Mouse (Mus musculus): Measurements from ENCODE around the gene Cacna1a. TPM values are rescaled to one million over a fixed set of nuclear protein-coding genes. Genes with fewer than 3 reads are reported as not detected.
"Not testable (repeated sequence)": the region's sequence is repeated elsewhere in the genome, so short reads cannot be mapped to it uniquely, and the experiment has no call there.

The Cacna1a gene
- total RNA-seq, 4 experiments from 2014 or later: 1.3 to 3.6 (median 2.8) TPM

DNA sequence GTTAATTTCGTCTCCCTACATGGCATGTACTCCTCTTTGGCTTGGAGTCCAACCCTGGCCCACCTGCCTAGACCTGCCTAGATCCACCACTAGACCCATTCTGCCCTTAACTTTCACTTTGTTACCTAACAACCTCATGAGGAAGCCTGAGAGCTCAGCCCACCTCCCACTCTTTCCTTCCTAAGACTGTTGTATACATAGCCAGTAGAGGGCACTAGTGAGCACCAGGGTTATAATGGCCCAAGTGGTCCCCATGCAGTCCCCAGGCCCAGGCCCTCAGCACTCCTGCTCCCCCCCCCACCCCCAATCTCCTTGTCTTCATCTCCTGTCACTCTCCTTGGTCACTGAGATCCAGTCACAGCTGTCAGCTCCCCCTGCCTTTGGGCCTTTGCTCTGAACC, 86.2 kb downstream of the Cacna1a start:
- DNase-seq (ENCODE audit: low spot score): no peak

DNA sequence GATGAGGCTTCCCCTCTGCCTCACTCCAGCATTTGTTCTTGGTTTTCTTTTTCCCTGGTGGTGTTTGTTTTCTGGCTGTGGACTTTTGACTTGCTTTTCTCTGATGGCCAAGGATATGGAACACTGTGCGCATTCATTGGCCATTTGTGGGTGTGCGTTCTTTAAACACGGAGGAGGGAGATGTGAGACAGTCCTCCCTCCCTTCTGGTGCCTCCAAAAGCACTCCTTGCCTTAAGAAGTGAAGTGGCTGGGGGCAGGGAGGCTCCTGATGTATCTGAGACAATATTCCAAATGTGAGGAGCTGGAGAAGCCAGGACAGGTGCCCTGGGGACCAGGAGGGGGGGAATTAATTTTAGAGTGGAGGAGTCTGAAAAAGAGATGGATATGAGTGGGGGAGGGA, 89.1 kb downstream of the Cacna1a start:
- no peak for DNase-seq (ENCODE audit: low spot score)

DNA sequence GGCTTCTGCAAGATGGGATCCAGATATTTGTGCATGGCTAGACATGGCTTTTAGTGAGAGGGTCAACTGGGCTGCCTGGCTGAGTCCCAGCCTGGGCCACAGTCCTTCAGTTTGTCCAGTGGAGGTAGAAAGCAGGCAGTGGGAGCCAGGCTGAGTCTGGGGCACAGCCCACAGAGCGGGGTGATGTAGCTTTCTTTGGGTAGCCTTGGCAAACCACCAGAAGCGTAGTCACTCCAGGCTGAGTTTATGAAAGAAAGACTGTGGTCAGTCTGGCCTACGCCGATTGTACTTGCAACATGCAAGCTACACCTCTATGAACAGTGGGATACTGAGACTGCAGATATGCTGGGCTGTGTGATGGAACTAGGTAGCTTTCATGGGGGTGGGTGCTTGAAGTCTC, 94.8 kb downstream of the Cacna1a start:
- no peak for DNase-seq (ENCODE audit: low spot score)

DNA sequence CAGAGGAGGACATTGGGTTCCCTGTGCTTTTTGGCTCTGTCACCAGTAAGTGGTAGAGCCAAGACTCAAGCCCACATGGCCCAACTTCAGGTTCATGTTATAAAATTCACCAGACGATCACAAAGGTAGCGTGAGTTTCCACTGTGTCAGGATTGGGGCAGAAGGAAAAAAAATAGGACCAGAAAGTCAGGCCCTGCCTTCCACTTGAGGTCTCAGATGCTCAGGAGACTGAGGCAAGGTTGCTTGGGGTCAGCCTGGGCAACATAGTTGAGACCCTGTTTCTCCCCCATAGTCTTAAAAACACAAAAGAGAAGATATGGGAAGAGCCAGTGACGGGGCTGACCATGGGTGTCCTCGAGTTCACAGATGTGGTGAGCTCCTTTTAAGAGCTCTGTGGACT, 97.1 kb downstream of the Cacna1a start:
- DNase-seq (ENCODE audit: low spot score): no peak

DNA sequence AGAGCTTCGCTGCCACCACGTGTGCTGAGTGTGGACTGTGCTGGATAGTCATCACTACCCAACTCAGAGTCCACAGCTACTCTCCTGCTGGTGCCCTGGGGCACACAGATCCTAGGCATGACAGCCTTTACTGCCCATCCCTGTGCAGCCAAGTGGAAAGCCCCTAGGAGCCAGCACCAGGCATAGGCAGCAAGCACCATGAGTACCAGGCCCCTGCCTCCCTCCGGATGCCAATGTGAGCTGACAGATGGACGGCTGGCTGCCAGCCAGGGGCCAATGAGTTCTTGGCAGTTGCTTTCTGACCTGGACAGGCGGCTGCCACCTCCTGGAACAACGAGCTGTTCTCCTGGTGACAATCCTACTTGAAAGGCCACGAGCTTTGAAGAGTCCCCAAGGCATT, 97.6 kb downstream of the Cacna1a start:
- peak; percentile 45 for DNase-seq (ENCODE audit: low spot score)

DNA sequence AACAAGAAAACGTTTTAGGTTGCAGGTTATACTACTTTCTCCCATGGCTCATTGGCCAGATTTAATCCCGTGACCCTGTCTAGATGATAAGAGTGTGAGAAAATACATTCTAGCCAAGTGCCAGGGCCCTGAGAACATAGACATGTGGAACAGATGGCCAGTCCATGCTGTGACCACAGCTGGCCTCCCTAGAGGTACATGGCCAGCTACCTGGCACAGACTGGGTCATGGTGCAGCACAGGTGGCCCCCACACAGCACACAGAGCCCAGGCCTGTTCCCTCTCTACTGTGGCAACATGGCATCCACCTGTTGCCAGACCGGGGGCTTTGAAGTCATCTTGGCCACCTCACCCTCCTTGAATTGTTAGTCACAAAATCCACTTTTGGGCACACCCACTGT, 101.0 kb downstream of the Cacna1a start:
- DNase-seq (ENCODE audit: low spot score): no peak

DNA sequence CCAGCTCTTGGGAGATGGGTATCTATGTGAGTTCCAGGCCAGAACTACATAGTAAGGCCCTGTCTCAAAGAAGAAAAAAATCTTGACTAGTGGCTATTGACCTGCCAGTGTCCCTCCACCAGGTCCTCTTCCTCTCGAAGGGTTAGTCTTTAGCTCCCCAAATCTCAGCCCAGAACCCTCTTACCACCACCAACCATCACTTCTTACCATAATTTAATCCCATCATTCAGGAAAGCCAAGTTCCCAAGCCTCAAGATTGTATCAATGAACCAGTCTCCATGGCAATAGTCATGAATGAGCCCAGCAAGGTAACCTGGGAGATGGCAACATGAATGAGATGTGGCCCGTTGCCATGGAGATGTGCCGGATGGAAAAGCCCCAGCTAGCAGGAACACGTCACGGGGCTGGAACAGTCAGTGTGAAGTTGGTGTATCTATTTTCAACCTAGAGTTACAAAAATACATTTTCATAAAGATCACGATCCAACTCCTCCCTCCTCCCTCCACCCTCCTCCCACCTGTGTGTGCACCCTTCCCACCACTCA, 106.4 kb downstream of the Cacna1a start:
- DNase-seq (ENCODE audit: low spot score): no peak

DNA sequence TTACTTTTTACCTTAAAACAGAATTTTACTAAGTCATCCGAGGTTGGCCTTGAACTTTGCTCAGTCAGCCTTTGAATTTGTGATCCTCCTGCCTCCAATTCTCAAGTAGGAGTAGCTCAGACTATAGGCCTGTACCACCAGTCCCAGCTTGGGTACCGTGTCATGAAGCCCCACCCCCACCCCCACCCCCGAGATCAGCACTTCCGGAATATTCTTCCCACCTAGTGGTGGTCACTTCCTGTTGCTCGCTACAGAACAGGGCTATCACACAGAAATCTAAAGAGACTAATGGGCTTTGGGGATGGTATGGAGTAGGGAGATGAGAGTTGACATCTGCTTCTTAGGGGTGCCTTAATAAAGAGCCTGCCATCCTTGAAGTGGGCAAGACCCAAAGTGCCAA, 112.9 kb downstream of the Cacna1a start:
- no peak for DNase-seq (ENCODE audit: low spot score)

DNA sequence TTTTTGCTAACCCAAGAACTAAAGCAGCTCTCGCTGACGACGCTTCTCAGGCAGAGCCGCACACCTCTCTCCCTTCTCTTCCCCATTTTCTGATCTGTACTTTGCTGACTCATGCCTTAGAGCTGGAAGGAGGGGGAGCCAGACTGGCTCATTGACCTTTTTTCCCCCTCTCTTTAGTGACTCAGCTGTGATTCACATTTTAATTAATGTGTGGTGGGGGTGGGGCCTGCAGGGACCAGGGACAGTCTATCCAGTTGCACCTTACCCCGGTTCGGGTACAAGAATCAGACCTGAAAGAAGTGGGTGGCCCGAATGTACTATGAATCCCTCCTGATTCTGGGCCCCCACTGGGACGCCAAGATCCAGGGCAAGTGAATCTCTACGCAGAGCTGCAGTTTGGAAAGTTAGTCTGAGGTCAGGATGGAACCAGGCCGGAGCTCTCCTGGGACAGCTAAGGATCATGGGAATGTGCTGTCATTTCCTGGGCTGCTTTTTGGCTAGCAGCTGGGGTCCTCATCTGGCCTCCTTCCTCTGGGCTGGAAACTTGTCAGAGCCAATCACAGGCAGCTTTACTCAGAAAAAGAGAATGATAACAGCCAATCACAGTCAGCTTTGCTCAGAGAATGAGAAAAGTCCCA, 113.5 kb downstream of the Cacna1a start:
- peak; percentile 78 for DNase-seq (ENCODE audit: low spot score)

DNA sequence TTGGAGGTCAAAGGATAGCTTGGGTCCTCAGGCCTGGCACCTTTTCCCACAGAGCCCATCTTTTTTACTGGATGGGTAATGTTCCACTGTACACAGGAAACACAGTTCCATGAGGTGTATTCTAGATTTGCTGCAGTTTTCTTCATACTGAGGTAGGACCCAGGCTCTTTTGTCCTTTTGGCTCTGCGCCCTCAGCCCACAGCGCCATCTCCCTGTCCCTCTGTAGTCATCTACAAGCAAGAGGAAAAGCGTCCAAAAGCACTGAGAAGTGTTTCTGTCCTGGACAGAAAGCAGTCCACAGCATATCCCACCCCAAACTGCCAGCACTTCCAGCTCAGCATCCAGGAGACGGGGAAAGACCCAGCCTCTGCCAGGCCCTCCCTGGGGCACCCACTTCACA, 114.4 kb downstream of the Cacna1a start:
- no peak for DNase-seq (ENCODE audit: low spot score)

DNA sequence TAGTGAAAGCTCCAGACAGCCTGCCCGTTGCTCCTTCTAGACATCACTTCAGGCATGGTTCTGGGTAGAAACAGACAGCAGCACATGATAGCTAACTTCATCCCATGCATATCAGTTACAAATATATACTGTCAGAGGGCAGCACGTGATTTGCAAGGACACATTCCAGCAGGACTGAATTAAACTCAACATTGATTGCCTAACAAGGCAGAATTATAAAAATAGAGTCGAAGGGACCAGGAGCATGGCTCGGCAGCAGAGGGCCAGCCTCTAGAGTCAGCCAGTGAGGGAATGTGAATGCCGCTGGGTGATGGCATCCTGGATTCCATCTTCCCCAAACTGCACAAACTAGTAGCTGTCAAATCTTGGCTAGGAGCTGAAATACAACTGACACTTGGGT, 119.0 kb downstream of the Cacna1a start:
- no peak for DNase-seq (ENCODE audit: low spot score)

DNA sequence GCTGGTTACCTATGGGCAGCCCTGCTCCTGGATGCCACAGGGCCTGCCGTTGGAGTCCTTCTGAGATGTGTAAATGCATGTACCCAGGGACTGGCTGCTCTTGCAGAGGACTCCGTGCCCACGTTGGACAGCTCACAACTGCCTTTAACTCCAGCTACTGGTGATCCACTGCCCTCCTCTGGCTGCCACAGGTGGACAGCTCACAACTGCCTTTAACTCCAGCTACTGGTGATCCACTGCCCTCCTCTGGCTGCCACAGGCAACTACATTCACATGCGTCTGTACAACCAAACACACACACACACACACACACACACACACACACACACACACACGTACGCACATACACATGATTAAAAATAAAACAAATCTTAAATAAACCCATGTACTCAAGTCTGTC, 121.5 kb downstream of the Cacna1a start:
- not testable (repeated sequence) for DNase-seq (ENCODE audit: low spot score)

DNA sequence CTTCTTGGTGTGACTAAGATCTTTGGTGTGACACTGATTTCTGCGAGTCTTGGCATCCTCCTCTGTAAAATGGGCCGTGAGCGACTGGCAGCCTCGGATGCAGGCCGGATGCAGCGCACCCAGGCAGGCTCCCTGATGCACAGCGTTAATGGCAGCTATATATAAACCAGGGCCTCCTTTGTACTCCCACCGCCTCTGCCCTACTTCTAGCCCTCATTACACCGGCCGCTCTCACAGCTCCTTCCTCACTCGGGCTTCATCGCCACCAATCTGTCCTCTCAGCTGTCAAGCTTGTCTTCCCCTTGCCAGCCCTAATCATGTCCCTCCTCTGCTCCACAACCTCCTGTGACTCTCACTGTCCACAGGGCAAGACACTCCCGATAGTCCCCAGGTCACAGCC, 123.4 kb downstream of the Cacna1a start:
- no peak for DNase-seq (ENCODE audit: low spot score)

DNA sequence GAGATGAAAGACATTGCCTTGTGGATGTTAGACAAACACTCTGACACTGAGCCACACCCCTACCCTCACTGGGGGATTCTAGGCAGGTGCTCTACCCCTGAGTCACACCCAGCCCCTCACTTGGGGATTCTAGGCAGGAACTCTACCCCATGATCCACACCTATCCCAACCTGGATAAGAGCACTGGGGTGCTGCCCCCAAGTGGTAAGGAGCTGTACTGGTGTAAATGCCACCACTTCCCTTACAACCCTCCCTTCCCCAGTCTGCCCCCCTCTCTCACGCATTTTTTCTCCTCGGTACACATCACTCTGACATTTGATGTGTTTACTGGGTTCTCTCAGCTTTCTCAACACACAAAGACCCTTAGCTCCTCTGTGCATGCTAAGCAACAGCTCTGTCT, 125.5 kb downstream of the Cacna1a start:
- no peak for DNase-seq (ENCODE audit: low spot score)

DNA sequence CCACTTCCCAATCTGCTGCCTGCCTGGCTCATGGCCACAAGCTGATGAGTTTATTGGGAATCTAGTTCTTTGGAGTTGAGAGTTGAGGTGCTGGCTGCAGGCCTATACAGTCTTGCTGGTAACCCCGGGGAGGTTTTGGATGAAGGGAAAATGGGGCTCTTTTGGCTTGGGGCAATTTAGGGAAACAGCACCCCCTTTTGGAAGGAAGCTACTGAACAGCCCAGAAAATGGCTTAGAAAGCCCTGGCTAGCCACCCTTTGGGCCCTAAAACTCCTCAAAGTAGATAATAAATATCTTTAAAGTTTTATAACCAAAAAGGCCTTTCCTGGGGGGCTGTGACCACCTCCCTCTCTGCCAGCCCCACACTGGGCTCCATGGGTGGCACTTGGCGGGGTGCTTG, 129.9 kb downstream of the Cacna1a start:
- DNase-seq (ENCODE audit: low spot score): no peak

DNA sequence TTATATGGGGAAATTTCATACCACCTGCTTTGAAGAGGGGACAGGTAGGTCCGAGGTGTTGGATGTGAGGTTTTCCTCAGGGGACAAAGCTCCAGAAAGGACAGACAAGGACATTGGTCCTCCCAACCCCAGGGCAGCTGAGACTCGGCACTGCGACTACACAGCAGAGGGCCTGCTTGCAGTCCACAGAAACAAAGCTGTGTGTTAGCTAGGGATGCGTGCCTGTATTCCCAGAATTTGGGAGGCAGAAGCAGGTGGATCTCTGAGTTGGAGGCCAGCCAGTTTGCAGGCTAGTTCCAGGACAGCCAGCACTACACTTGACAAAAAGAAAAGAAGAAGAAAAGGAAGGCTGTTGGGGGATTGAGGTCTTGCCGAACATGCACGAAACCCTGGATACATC, 130.5 kb downstream of the Cacna1a start:
- DNase-seq (ENCODE audit: low spot score): no peak

DNA sequence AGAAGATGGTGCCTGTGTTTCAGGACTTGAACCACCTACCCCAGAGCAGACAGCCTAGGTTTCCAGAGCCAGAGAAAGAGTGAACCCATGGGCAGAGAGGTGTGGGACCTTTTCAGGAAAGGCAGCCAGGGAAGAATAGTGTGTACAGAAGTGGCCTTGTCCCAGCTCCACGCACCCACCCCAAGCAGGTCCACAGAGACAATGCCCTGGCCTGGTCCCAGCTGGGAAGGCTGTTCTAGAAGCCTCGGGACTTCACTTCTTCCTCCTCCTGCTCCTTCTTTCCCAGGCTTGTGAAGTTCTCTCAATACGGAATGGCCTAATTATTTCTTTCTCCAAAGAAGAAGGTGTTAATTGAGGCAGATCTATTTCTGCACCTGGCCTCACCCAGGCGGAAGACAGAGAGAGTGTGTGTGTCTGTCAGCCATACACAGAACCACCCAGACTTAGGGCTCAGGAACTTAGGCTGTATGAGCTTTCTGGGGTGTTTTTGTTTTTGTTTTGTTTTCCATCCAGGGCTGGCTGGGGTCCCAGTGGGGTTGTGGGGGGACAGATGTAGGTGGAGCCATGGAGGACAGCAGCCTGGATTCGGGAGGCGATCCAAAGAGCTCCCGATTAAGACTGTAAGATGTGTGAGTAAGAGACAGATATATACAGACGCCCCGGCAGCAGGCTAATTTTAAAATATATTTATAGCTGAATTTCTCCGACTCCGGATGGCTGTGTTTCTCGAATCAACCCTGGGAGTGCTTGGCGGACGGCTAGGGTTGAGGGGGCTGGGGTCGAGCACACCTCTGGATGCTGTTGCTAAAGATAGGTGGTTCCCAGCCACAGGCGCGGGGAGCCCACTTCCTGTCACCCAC, 131.8 kb downstream of the Cacna1a start:
- peak; percentile 12 for DNase-seq (ENCODE audit: low spot score)

DNA sequence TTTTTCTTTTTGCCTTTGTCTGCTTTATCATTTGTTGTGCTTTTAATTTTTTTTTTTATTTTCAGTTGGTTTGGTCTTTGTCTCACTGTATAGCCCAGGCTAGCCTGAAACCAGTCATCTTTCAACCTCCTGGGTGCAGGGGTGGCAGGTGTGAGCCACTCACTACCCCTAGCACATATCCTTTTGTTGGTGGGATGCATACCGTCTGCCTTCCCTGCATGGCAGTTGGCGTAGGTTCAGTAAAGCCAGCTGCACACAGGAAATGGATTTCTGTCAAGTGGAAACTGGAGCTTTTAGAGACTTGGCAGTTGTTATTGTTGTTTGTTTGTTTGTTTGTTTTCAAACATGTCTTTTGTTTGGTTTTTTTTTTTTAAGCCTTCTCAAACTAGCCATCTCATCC, 132.8 kb downstream of the Cacna1a start:
- no peak for DNase-seq (ENCODE audit: low spot score)

DNA sequence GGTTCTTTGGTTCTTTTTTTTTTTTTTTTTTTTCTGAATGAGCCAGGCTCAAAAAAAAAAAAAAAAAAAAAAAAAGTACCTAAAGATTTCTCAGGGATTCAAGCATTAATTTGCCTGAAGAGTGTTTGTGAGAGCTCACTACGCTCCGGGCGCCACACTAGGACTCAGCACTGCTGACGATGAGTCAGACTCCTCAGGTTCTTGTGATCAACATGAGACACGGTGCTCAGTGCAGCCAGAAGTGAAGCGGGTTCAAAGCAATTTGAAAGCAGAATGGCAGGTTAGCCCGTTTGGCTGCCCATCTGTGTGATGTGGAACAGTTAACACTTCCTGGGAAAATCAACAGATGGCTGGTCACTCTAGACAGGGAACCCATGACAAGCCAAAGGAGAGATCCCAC, 139.8 kb downstream of the Cacna1a start:
- DNase-seq (ENCODE audit: low spot score): no peak

DNA sequence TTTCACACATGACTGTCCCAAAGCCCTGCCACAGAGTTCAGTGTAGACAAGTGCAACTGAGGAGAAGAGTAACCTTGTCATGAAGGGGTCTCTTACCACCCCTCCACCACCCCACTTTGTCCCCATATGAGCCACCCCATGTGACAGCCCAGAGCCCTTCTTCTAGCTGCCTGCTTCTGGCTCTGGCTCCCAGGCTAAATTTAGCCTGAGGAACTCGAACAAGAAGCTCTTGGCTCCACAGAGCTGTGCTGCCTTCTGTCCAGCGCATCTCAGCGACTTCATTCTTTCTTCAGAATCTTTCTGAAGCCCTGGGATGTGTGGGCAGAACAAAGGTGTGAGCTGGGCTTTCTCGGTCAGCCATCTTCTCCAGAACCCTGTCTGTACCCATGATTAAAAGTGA, 141.3 kb downstream of the Cacna1a start:
- no peak for DNase-seq (ENCODE audit: low spot score)

DNA sequence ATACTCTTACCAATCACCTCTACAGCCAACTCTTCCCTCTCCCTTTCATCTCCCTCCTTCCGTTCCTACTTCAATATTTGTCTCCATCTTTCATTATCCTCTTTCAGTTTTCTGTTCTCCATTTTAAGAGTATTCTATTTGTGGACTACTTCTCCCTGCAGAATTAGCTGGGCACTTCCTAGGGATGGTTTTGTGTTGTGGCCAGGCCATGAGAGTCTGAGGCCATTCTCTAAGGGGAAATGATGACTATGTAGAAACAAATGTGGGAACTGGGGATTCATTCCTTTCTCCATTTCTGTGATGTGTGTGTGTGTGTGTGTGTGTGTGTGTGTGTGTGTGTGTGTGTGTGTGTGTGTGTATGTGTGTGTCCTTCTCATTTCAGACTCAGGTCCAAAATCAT, 144.5 kb downstream of the Cacna1a start:
- DNase-seq (ENCODE audit: low spot score): no peak

DNA sequence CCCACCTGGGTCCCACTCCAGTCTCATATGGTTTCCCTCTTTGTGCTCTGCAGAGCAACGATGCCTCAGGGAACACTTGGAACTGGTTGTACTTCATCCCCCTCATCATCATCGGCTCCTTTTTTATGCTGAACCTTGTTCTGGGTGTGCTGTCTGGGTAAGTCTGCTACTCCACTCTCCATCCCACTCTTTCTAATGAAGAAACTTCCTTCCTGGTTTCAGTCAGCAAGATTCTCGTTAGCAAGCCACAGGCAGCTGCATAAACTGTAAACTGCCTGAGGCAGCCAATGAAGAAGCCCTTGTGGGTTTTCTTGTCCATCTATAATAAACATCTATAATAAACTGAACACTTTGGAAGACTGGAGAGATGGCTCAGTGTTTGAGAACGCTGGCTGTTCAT, 145.1 kb downstream of the Cacna1a start:
- no peak for DNase-seq (ENCODE audit: low spot score)

DNA sequence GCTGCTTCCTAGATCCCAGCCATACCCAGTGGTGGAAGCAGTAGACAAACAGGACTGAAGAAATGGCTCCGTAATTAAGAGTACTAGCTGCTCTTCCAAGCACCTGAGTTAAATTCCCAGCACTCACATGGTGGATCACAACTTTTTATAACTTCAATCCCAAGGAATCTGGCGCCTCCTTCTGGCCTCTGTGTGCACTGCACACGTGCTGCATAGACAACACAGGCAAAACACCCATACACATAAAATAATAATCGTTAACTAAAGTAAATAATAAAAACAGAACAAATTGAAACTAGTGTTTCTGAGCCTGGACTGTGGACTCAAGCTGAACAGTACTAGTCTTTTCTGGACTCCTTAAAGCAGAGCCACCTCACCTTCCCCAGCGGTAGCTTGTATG, 148.7 kb downstream of the Cacna1a start:
- no peak for DNase-seq (ENCODE audit: low spot score)
